Mouse (Mus musculus) testis, postnatal 14 days (tissue): ENCODE data around the gene AC124108.1.
A peak's percentile ranks its signal among the peaks of the same experiment; 100 is the strongest.
"Not testable (repeated sequence)": the region's sequence is repeated elsewhere in the genome, so short reads cannot be mapped to it uniquely, and the experiment has no call there.

ENCODE experiments used
- DNase-seq: peaks from one replicate; pipeline ENCODE4 v3.0.0; 2021; ENCODE audit warnings: low spot score

AC124108.1 gene

DNA sequence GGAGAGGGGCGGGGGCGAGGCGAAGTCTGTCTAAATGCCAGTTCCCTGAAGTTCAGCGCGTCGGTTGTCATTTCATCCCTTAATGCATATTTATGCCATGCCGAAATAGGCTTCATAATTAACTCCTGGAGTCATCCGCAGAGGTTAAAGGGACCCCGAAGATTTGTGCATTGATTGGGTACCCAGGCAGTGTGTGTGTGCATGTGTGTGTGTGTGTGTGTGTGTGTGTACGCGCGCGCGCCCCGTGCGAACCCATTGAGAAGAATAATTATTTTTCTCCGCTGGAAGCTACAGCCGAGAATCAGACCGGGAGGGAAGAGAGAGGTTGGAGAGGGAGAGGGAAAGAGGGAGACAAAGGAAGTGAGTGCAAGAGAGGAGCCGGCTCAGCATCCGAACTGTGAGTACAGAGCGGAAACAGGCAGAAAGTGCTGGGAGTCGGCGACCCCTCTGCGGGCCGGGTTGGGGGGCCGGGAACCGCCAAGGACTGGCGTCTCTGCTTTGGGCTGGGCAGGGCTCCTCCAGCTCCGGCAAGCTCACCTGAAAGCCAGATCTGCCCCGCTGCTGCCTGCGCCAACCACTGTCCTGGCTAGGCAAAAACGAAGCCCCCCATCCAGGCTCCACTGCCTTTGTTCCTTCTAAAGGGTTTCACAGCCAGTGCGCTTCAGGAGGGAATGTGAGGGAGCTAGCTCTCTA, at the start of gene AC124108.1, which contains the start of gene Lemd1:
Gene AC124108.1 (plus strand): TSS at position 365 of the 693 bp plus-strand sequence.
Gene Lemd1 (plus strand): TSS at position 339 of the 693 bp plus-strand sequence.
- no peak for DNase-seq

- DNase-seq = no peak
These were observed 49.5 kb upstream of the AC124108.1 start for GRCm38 (mm10) chr1:132141753-132142152.

DNA sequence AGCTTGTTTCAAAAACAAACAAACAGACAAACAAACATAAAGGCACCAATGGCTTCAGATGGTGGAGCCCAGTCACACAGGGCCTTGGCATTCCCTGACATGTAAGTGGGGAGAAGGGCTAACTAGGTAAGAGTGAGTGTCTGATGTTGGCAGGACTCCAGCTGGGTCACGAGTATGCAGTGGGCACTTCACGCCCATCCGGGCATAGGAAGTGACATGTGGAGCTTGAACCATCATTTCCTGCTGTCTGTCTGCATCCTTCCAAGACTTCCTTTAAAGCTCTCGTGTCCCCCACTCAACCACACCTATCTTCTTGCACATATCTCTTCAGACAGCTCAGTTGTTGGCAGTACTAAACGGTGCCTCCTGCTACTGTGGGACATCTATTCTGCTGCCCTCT, 48.2 kb upstream of the AC124108.1 start:
- DNase-seq = no peak

GRCm38 (mm10) chr1:132143730-132144129, 47.5 kb upstream of the AC124108.1 start:
- DNase-seq = no peak

DNA sequence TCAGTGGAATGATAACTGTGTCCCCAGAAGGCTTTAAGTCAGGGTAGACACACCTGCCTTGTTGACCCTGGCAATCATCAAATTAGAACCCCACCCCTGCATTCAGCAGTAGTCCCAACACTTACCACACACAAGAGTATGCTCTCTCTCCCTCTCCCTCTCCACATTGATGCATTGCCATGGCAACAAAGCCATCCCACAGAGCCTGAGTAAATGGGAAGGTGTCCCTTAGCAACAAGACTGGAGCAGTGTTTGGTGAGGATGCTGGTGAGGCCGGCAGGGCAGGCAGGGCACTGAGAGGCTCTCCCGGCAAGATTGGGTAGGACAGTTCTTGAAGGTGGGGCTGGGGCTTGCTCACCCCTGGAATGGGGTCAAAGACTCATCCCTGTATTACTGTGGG, 47.0 kb upstream of the AC124108.1 start:
- DNase-seq = no peak

GRCm38 (mm10) chr1:132144837-132145236, 46.4 kb upstream of the AC124108.1 start:
- DNase-seq = no peak

DNA sequence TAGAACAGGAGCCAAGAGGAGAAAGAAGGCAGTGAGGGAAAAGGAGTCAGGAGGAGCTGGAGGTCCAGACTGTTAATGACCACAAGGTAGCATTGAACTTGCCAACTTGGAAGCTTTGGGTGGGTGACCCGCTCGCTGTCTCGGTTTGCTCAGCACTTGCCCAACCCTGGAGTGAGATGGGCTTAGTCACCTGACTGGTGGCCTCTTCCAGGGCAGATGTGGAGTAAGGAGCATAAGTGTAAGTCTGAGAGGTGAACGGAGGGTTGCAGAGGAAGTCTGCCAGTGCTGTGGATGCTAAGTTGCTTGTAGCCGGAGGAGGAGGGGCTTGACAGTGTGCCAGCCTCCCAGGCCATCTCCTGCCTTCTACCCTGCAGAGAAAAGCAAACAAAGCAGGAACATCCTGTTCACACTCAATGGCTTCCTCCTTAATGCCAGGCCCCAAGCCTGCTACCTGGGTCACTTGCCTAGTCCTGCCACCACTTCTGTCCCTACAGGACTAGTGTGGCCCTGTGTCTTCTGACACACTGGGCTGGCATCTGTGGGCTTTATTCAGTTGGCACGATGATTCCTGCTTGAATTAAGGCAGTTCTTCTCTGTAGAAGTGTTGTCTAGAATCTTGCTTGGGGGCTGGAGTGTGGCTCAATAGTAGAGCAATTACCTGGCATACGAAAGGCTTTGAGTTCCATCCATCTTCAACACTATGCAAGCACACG, 45.1 kb upstream of the AC124108.1 start:
- no peak for DNase-seq

- no peak for DNase-seq
These were observed 41.8 kb upstream of the AC124108.1 start for GRCm38 (mm10) chr1:132149410-132149809.

DNA sequence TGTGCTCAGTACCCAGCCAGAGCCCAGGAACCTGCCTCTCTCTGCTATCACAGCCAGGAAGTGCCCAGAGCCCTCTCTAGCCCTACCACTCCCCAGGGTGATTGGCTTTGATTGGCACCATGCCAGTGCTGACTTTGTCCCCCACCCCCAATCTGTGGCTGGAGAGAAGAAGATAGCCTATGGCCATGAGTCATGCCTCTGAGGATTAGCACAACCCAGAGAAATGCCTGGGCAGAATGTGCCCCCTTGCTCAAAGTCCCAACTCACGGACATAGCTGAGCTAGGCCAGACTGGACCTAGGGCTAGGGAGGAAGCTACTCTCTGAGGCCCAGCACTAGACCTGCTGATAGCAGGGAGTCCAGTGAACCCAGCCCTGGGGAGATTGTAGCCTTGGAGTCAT, 41.1 kb upstream of the AC124108.1 start:
- DNase-seq = no peak

- DNase-seq = no peak
These were observed 40.2 kb upstream of the AC124108.1 start for GRCm38 (mm10) chr1:132150817-132151601.

GRCm38 (mm10) chr1:132151908-132152307, 39.3 kb upstream of the AC124108.1 start:
- no peak for DNase-seq

DNA sequence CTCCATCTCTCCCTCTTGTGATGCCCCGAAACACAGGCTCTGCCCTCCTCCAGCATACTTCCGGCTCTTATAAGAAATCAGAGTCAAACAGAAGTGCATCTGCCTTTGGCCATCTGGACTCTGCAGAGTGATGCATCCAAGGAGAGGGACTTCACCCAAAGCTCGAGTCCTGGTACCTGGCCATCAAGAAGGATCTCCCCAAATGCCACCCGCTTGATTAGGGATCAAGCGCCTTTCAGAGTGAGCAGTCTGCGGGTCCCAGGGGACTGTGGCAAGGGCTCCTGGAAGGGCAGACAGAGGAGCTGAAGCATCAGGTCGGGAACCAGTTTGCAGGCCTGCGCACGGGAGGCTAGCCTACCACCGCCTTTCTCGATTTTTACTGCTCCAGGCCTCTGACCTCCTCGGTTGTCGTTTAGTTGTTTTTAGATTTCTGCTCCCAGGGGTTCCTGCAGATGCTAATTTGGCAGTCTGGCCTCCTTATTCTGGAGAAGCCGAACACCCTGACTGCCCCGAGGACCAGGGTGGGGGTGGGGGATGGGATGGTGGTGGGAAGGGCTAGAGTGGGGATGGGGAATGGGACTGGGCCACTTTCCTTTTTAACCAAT, 38.1 kb upstream of the AC124108.1 start:
- DNase-seq = no peak

DNA sequence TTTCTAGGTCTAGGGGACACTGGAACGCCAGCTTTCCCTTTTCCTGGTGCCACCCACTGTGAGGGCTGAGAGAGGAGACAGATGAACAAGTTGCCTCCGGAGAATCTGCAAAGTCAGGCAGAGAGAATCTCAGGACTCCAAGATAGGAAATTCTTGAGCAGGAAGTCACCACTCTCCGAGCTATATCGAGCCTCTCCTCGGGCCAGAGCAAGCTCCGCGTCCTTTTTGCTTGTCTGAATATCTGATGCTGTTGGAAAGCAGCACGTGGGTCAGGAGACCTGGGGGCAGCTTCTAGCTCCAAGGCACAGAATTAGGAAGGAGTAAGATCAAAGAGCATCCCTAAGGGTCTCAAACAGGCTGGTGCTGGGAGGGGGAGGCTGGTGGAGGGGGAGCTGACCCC, 37.6 kb upstream of the AC124108.1 start:
- DNase-seq = no peak

- peak; percentile 62 for DNase-seq
These were observed 35.5 kb upstream of the AC124108.1 start for GRCm38 (mm10) chr1:132155737-132156136.

GRCm38 (mm10) chr1:132157016-132157781, 34.1 kb upstream of the AC124108.1 start:
- peak; percentile 81 for DNase-seq

GRCm38 (mm10) chr1:132157808-132158207, 33.4 kb upstream of the AC124108.1 start:
- no peak for DNase-seq

DNA sequence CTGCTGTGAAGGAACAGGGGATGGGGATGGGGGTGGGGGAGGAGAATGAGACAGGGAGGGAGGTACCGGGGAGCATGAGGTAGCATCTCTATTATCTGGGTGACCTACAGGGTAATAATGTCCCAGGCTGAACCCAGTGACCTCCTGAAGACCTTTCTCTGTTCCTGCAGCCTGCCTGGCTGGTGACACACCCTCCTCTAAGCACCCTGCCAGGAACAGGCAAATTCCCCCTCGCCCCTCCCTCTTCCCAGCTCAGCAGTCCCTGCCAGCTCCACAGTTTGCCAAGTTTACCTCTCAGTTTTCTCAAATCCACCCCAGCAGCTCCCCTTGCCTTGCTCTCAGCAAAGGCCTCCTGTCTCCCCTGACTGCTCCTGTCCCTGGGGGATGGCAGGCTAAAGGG, 32.5 kb upstream of the AC124108.1 start:
- no peak for DNase-seq

- DNase-seq = no peak
These were observed 31.6 kb upstream of the AC124108.1 start for GRCm38 (mm10) chr1:132159681-132160080.

DNA sequence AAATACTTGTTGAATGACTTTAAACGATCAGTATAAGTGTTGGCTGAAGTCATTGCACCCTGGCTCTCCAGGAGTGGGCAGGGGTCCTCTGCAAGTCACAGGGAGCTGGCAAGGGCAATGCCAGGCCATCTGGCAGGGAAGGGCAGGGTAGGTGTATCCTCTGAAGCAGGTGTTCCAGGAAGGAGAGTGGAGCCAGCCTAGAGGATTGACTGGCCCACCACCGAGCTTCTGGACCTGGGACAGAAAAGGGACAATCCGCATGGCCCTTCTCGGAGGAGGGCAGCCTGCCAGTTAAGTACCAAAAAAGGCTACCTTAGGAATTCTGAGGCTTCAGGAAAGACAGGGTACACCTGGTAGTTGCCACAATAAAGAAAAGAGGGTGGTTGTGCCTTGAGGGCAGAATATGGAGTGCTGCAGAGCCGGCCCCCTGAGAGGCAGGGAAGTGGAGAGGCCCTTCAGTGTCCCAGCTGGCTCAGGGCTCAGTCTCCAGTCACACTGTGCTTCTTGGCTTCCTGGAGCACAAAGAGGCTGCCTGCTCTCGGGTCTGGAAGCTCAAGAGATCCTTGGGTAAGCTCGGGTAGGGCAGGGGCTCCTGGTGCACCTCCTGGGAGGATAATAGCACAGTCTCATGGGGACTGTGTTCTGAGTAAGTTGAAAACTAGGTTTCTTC, 29.9 kb upstream of the AC124108.1 start:
- no peak for DNase-seq

DNA sequence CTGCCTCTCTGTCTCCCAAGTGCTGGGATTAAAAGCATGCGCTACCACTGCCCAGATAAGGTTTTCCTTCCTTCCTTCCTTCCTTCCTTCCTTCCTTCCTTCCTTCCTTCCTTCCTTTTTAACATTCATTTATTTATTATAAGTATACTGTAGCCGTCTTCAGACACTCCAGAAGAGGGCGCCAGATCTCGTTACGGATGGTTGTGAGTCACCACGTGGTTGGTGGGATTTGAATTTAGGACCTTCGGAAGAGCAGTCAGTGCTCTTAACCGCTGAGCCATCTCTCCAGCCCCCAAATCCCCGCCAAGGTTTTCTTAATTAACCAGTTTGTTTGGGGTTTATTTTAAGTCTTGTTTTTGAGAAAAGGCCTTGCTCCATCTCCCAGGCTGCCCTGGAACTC, 28.6 kb upstream of the AC124108.1 start:
- DNase-seq = not testable (repeated sequence)
